ENCODE assay signal across 10 mouse cellular contexts in genomic region chr12:103262017-103262865, GRCm38 (mm10). TPM values are rescaled to one million over a fixed set of nuclear protein-coding genes. Genes with fewer than 3 reads are reported as not detected.
DNase-seq lines count a peak whose midpoint lies in the region; ATAC-seq and TF ChIP-seq lines count a peak whose summit lies in the region.
"Had no signal": no experiment of that assay in that cellular context is flagged by ENCODE, and none has a peak within 500 bp of the region (broad histone marks: within the 10 kb centered on the region; RNA-seq: fewer than 3 reads in every experiment).

No protein-coding gene starts in this region.

- H3K27me3 ChIP-seq in forebrain, embryonic 14.5 days (replicated peaks; ENCODE audit: control insufficient read depth, insufficient read depth, low read length), result no peaks in the 10 kb centered on the region
- no peaks in the 10 kb centered on the region for H3K27me3 ChIP-seq in forebrain, embryonic 10.5 days (ENCODE audit: poor library complexity, severe bottlenecking)
- H3K27me3 ChIP-seq in kidney, postnatal 0 days (ENCODE audit: insufficient read depth, low read length), result no peaks in the 10 kb centered on the region
- H3K27me3 ChIP-seq in stomach, embryonic 16.5 days (ENCODE audit: control insufficient read depth, insufficient read depth, low read length), result no peaks in the 10 kb centered on the region
- H3K27me3 ChIP-seq: liver, embryonic 13.5 days had no signal

- H3K27ac ChIP-seq in forebrain, embryonic 14.5 days (ENCODE audit: low read depth, low read length), result no peak overlapping the region
- H3K27ac ChIP-seq in forebrain, embryonic 10.5 days, result no peak overlapping the region
- H3K27ac ChIP-seq in kidney, postnatal 0 days, result no peak overlapping the region
- H3K27ac ChIP-seq in stomach, embryonic 16.5 days (ENCODE audit: low read length), result no peak overlapping the region; the same call in 1 of the 2 replicates
- H3K27ac ChIP-seq: liver, embryonic 13.5 days had no signal

- no peak for ATAC-seq in forebrain, embryonic 14.5 days
- no peak for ATAC-seq in kidney, postnatal 0 days (replicated peaks; ENCODE audit: low FRiP score, low read depth)
- peak; percentile 37; the same call in 1 of the 2 replicates for ATAC-seq in stomach, embryonic 16.5 days (ENCODE audit: insufficient read depth, low FRiP score)

- no peak overlapping the region for H3K4me2 ChIP-seq in forebrain, embryonic 14.5 days (ENCODE audit: low read length)
- H3K4me2 ChIP-seq in kidney, postnatal 0 days (ENCODE audit: low read length), result no peak overlapping the region
- no peak overlapping the region for H3K4me2 ChIP-seq in stomach, embryonic 16.5 days (ENCODE audit: low read depth, low read length)
- H3K4me2 ChIP-seq: liver, embryonic 13.5 days had no signal

- no peaks in the 10 kb centered on the region for H3K4me1 ChIP-seq in forebrain, embryonic 14.5 days (ENCODE audit: control insufficient read depth, insufficient read depth, low read length)
- H3K4me1 ChIP-seq in forebrain, embryonic 10.5 days, result no peaks in the 10 kb centered on the region
- no peaks in the 10 kb centered on the region for H3K4me1 ChIP-seq in kidney, postnatal 0 days (replicated peaks; ENCODE audit: insufficient read depth, low read length)
- H3K4me1 ChIP-seq in stomach, embryonic 16.5 days (ENCODE audit: control insufficient read depth, insufficient read depth, low read length), result no peaks in the 10 kb centered on the region
- H3K4me1 ChIP-seq: liver, embryonic 13.5 days had no signal

- H3K36me3 ChIP-seq in forebrain, embryonic 14.5 days (ENCODE audit: control insufficient read depth, insufficient read depth, low read length), result no peaks in the 10 kb centered on the region
- no peaks in the 10 kb centered on the region for H3K36me3 ChIP-seq in forebrain, embryonic 10.5 days (replicated peaks)
- H3K36me3 ChIP-seq in kidney, postnatal 0 days (ENCODE audit: insufficient read depth, low read length), result no peaks in the 10 kb centered on the region
- no peaks in the 10 kb centered on the region for H3K36me3 ChIP-seq in stomach, embryonic 16.5 days (ENCODE audit: control insufficient read depth, insufficient read depth, low read length)
- H3K36me3 ChIP-seq: liver, embryonic 13.5 days had no signal

- H3K4me3 ChIP-seq in forebrain, embryonic 14.5 days (ENCODE audit: low read depth, low read length), result no peak overlapping the region
- no peak overlapping the region for H3K4me3 ChIP-seq in forebrain, embryonic 10.5 days
- no peak overlapping the region for H3K4me3 ChIP-seq in kidney, postnatal 0 days (replicated peaks; ENCODE audit: low read depth, low read length)
- no peak overlapping the region for H3K4me3 ChIP-seq in stomach, embryonic 16.5 days (replicated peaks; ENCODE audit: low read length)
- H3K4me3 ChIP-seq: liver, embryonic 13.5 days had no signal

- H3K9ac ChIP-seq in forebrain, embryonic 14.5 days (ENCODE audit: low read length), result no peak overlapping the region
- no peak overlapping the region for H3K9ac ChIP-seq in kidney, postnatal 0 days (ENCODE audit: low read depth, low read length)
- no peak overlapping the region for H3K9ac ChIP-seq in stomach, embryonic 16.5 days (ENCODE audit: low read length)
- H3K9ac ChIP-seq: liver, embryonic 13.5 days had no signal

- no peaks in the 10 kb centered on the region for H3K9me3 ChIP-seq in forebrain, embryonic 14.5 days (replicated peaks; ENCODE audit: control insufficient read depth, low read length)
- H3K9me3 ChIP-seq in forebrain, embryonic 10.5 days, result no peaks in the 10 kb centered on the region; the same call in 1 of the 2 replicates
- no peaks in the 10 kb centered on the region for H3K9me3 ChIP-seq in kidney, postnatal 0 days (replicated peaks; ENCODE audit: low read length)
- H3K9me3 ChIP-seq in stomach, embryonic 16.5 days (replicated peaks; ENCODE audit: control insufficient read depth, low read length), result no peaks in the 10 kb centered on the region
- H3K9me3 ChIP-seq: liver, embryonic 13.5 days had no signal

- intact Hi-C loops in left cerebral cortex, postnatal 36 days (cut with DNase I), result loop anchor here (5.0 kb wide), 1 partner anchor 40 kb away; no protein-coding TSS in a partner anchor

- 56% methylated on average over 13 of the region's 13 CpGs for WGBS in forebrain, embryonic 14.5 days
- WGBS in forebrain, embryonic 10.5 days, result 69% methylated on average over 13 of the region's 13 CpGs
- WGBS in kidney, postnatal 0 days, result 44% methylated on average over 13 of the region's 13 CpGs
- 49% methylated on average over 13 of the region's 13 CpGs for WGBS in stomach, embryonic 16.5 days

- peak; percentile 14 for DNase-seq in forebrain, embryonic 14.5 days (ENCODE audit: low spot score)
- no peak for DNase-seq in forebrain, embryonic 10.5 days (ENCODE audit: extremely low spot score, low spot score)
- DNase-seq in ovary, postnatal 36 days (ENCODE audit: low spot score), result peak; percentile 34
- DNase-seq in ovary, postnatal 14 days (ENCODE audit: low spot score), result no peak
- DNase-seq in kidney, postnatal 0 days (ENCODE audit: low spot score), result peak; percentile 66
- no peak for DNase-seq in left cerebral cortex, postnatal 36 days (ENCODE audit: low spot score in 2 of 2)
- DNase-seq in urinary bladder, adult 2 months (ENCODE audit: low spot score), result no peak
- DNase-seq: liver, embryonic 13.5 days had no signal

- peak; percentile 55 for TF ChIP-seq CTCF in kidney, postnatal 0 days (IDR thresholded peaks at IDR 0.05; ENCODE audit: low read depth)

RNA-seq across cellular contexts. Expression of gene Prima1, which starts 20.3 kb away (rescaled TPM):
- polyA plus RNA-seq in forebrain, embryonic 14.5 days (2014; fragmentation: Nextera tagmentation; extraction: Ambion mirVana), result 0.33 TPM in 1 of 2 replicates, not detected in the other
- not detected in 2 replicates for polyA plus RNA-seq in forebrain, embryonic 10.5 days (2016; fragmentation: Nextera tagmentation; extraction: Ambion mirVana)
- 0.42 and 0.70 TPM in 2 replicates for polyA plus RNA-seq in kidney, postnatal 0 days (2015; fragmentation: Nextera tagmentation; extraction: Ambion mirVana)
- 0.90 and 1.3 TPM in 2 replicates for polyA plus RNA-seq in stomach, embryonic 16.5 days (2015; fragmentation: Nextera tagmentation; extraction: Ambion mirVana)
- 1 to 10 TPM; 6.6 to 6.9 TPM for total RNA-seq in left cerebral cortex, postnatal 36 days (2021)
- 7.5 and 8.4 TPM in 2 replicates for polyA plus RNA-seq in urinary bladder, adult 2 months (2012; rRNA removed)
- polyA plus RNA-seq: liver, embryonic 13.5 days had no signal

RNA-seq across cellular contexts. Expression of gene Fam181a, which starts 48.5 kb away (rescaled TPM):
- 5.2 and 5.5 TPM in 2 replicates for polyA plus RNA-seq in forebrain, embryonic 14.5 days (2014; fragmentation: Nextera tagmentation; extraction: Ambion mirVana)
- 24.0 and 27.7 TPM in 2 replicates for polyA plus RNA-seq in forebrain, embryonic 10.5 days (2016; fragmentation: Nextera tagmentation; extraction: Ambion mirVana)
- not detected in 2 replicates for polyA plus RNA-seq in kidney, postnatal 0 days (2015; fragmentation: Nextera tagmentation; extraction: Ambion mirVana)
- not detected in 2 replicates for polyA plus RNA-seq in stomach, embryonic 16.5 days (2015; fragmentation: Nextera tagmentation; extraction: Ambion mirVana)
- total RNA-seq in left cerebral cortex, postnatal 36 days (2021), result 1 to 10 TPM; 1.6 to 2.5 TPM
- not detected in 2 replicates for polyA plus RNA-seq in urinary bladder, adult 2 months (2012; rRNA removed)
- polyA plus RNA-seq: embryonic facial prominence, embryonic 14.5 days; liver, embryonic 13.5 days had no signal

Comparison
In these comparisons a context has a peak if more than half of its experiments do, and no peak if none do; other contexts are left out.
1. DNase-seq: peak in forebrain, embryonic 14.5 days (single experiment), ovary, postnatal 36 days (single experiment) and kidney, postnatal 0 days (single experiment); none in forebrain, embryonic 10.5 days (single experiment), ovary, postnatal 14 days (single experiment), left cerebral cortex, postnatal 36 days (0 of 2) and urinary bladder, adult 2 months (single experiment).